ENCODE assay signal across 28 mouse cellular contexts in genomic region chr16:93110912-93111311, GRCm38 (mm10).
"Had no signal": no experiment of that assay in that cellular context is flagged by ENCODE, and none has a peak within 500 bp of the region (broad histone marks: within the 10 kb centered on the region; RNA-seq: fewer than 3 reads in every experiment).

No protein-coding gene starts in this region.

- H3K4me2 ChIP-seq: heart, embryonic 12.5 days; hindbrain, embryonic 12.5 days; hindbrain, embryonic 14.5 days; intestine, embryonic 15.5 days; limb, embryonic 12.5 days; liver, embryonic 11.5 days; liver, embryonic 13.5 days; liver, embryonic 15.5 days had no signal

- H3K4me3 ChIP-seq: gastrocnemius, adult 2 months; heart, embryonic 10.5 days; heart, embryonic 12.5 days; hindbrain, embryonic 10.5 days; hindbrain, embryonic 12.5 days; intestine, embryonic 15.5 days; layer of hippocampus, adult 2 months; left cerebral cortex, adult 2 months; limb, embryonic 10.5 days; limb, embryonic 12.5 days; liver, embryonic 13.5 days; liver, embryonic 15.5 days had no signal

- DNase-seq: gastrocnemius, adult 2 months; gastrocnemius, postnatal 10 days; gastrocnemius, postnatal 25 days; heart, adult 18-20 months; heart, postnatal 10 days; heart, postnatal 4 days; kidney, adult 18-20 months; kidney, adult 8-10 months; kidney, postnatal 10 days; kidney, postnatal 25 days; kidney, postnatal 4 days; liver; liver, embryonic 13.5 days had no signal

- H3K27ac ChIP-seq: heart, embryonic 10.5 days; hindbrain, embryonic 10.5 days; hindbrain, embryonic 12.5 days; hindbrain, embryonic 14.5 days; intestine, embryonic 15.5 days; layer of hippocampus, adult 2 months; left cerebral cortex, adult 2 months; limb, embryonic 10.5 days; limb, embryonic 12.5 days; liver, embryonic 13.5 days; liver, embryonic 15.5 days had no signal

- H3K27me3 ChIP-seq: hindbrain, embryonic 12.5 days; intestine, embryonic 15.5 days; limb, embryonic 12.5 days had no signal

- H3K9ac ChIP-seq: heart, embryonic 12.5 days; hindbrain, embryonic 12.5 days; hindbrain, embryonic 14.5 days; intestine, embryonic 15.5 days; limb, embryonic 12.5 days; liver, embryonic 13.5 days; liver, embryonic 15.5 days had no signal

- H3K36me3 ChIP-seq: heart, embryonic 10.5 days; heart, embryonic 12.5 days; hindbrain, embryonic 10.5 days; hindbrain, embryonic 12.5 days; intestine, embryonic 15.5 days; limb, embryonic 10.5 days; limb, embryonic 12.5 days; liver, embryonic 13.5 days; liver, embryonic 15.5 days had no signal

- H3K9me3 ChIP-seq: heart, embryonic 10.5 days; hindbrain, embryonic 10.5 days; intestine, embryonic 15.5 days; limb, embryonic 10.5 days; liver, embryonic 13.5 days; liver, embryonic 15.5 days had no signal

- H3K4me1 ChIP-seq: hindbrain, embryonic 10.5 days; hindbrain, embryonic 12.5 days; intestine, embryonic 15.5 days; limb, embryonic 10.5 days; limb, embryonic 12.5 days had no signal

- ATAC-seq: hindbrain, embryonic 16.5 days; inflammation-experienced regulatory T-cells, adult 6 months; intestine, embryonic 15.5 days; intestine, postnatal 0 days had no signal
